Mouse (Mus musculus) brain, embryonic 14.5 days (tissue): ENCODE measurements at regions not wholly inside any gene's neighbourhood (a gene's known extent, or its start where the extent isn't known, plus 50 kb on each side); places are given as distances from the start of the nearest gene placed in this dataset.

Source experiments
- CTCF ChIP-seq: fragments of 200-500 bp; IDR thresholded peaks from 2 replicates; pipeline ENCODE4 v1.5.1; 2012; ENCODE audit warnings: inconsistent platforms, mild to moderate bottlenecking, moderate library complexity, borderline replicate concordance; ENCODE audit not compliant: insufficient read depth, insufficient read length; ENCODE audit errors: extremely low read depth
- POLR2A ChIP-seq: fragments of 200-500 bp; IDR thresholded peaks from 2 replicates; pipeline ENCODE4 v1.6.1; 2012; ENCODE audit warnings: mild to moderate bottlenecking, inconsistent platforms, borderline replicate concordance; ENCODE audit not compliant: poor library complexity, insufficient read depth, insufficient read length, severe bottlenecking; ENCODE audit errors: extremely low read depth

GRCm38 (mm10) chr12:105898580-105899293 lies 111.3 kb upstream of the Vrk1 start:
- TF ChIP-seq CTCF (no peak), POLR2A (no peak)
